Mouse (Mus musculus): Measurements from ENCODE around the gene Gdf7. TPM values are rescaled to one million over a fixed set of nuclear protein-coding genes. Genes with fewer than 3 reads are reported as not detected.

Gene Gdf7
- polyA plus RNA-seq (2014; fragmentation: Illumina TruSeq; extraction: RNeasy Lipid Tissue Mini Kit (QIAGEN cat#74804); ENCODE audit: insufficient read depth, low read depth, low replicate concordance): not detected

GRCm38 (mm10) chr12:8301841-8302431 lies at the start of gene Gdf7:
Gene Gdf7, minus strand, starts transcription at chr12:8301954.

GRCm38 (mm10) chr12:8313270-8313771 lies 11.6 kb upstream of the Gdf7 start, which contains the start of gene Hs1bp3:
Gene Hs1bp3, plus strand, starts transcription at chr12:8313432.

Other genes with a start within 250 kb of the Gdf7 start
- gene Ldah, start 93.8 kb downstream of the Gdf7 start, polyA plus RNA-seq (2014; fragmentation: Illumina TruSeq; extraction: RNeasy Lipid Tissue Mini Kit (QIAGEN cat#74804); ENCODE audit: insufficient read depth, low read depth, low replicate concordance): 17.5 TPM
- gene Hs1bp3, start 11.5 kb upstream of the Gdf7 start, polyA plus RNA-seq (2014; fragmentation: Illumina TruSeq; extraction: RNeasy Lipid Tissue Mini Kit (QIAGEN cat#74804); ENCODE audit: insufficient read depth, low read depth, low replicate concordance): 9.4 TPM
- gene Rhob, start 198.1 kb upstream of the Gdf7 start, polyA plus RNA-seq (2014; fragmentation: Illumina TruSeq; extraction: RNeasy Lipid Tissue Mini Kit (QIAGEN cat#74804); ENCODE audit: insufficient read depth, low read depth, low replicate concordance): 138 TPM